Mouse (Mus musculus) stomach, embryonic 14.5 days (tissue): ENCODE measurements around the gene Supt5. TPM values are rescaled to one million over a fixed set of nuclear protein-coding genes. Genes with fewer than 3 reads are reported as not detected.
A peak's percentile ranks its signal among the peaks of the same experiment; 100 is the strongest.

Experiments
- ATAC-seq: fragments of 200-750 bp; cut with Nextera tagmentation; 2 replicates; pipeline ENCODE4 v1.8.0; 2017; ENCODE audit warnings: low read depth, moderate TSS enrichment; ENCODE audit not compliant: insufficient number of reproducible peaks, insufficient read depth, low FRiP score
- H3K27ac ChIP-seq: fragments of 300-500 bp; sonication (generic); 2 replicates; pipeline ENCODE4 v1.5.1; 2014; ENCODE audit warnings: mild to moderate bottlenecking, low read length, moderate library complexity, mixed read lengths
- H3K27me3 ChIP-seq: fragments of 300-500 bp; sonication (generic); 2 replicates; pipeline ENCODE4 v1.6.1; 2014; ENCODE audit warnings: low read length, control low read depth, mixed read lengths; ENCODE audit not compliant: control insufficient read depth, insufficient read depth
- H3K36me3 ChIP-seq: fragments of 300-500 bp; sonication (generic); 2 replicates; pipeline ENCODE4 v1.6.1; 2014; ENCODE audit warnings: mild to moderate bottlenecking, control low read depth, low read length, moderate library complexity, mixed read lengths; ENCODE audit not compliant: control insufficient read depth, insufficient read depth
- H3K4me1 ChIP-seq: fragments of 300-500 bp; sonication (generic); 2 replicates; pipeline ENCODE4 v1.6.1; 2014; ENCODE audit warnings: low read length, control low read depth, mixed read lengths; ENCODE audit not compliant: control insufficient read depth, insufficient read depth
- H3K4me2 ChIP-seq: fragments of 300-500 bp; sonication (generic); replicated peaks from 2 replicates; pipeline ENCODE4 v1.6.1; 2014; ENCODE audit warnings: low read depth, low read length, control low read depth
- H3K4me3 ChIP-seq: fragments of 300-500 bp; sonication (generic); 2 replicates; pipeline ENCODE4 v1.5.1; 2014; ENCODE audit warnings: low read depth, low read length, control low read depth
- H3K9ac ChIP-seq: fragments of 300-500 bp; sonication (generic); replicated peaks from 2 replicates; pipeline ENCODE4 v1.6.1; 2014; ENCODE audit warnings: low read depth, mild to moderate bottlenecking, control low read depth, low read length, moderate library complexity, mixed read lengths
- H3K9me3 ChIP-seq: fragments of 300-500 bp; sonication (generic); 2 replicates; pipeline ENCODE4 v1.6.1; 2016; ENCODE audit warnings: low read depth, low read length, control low read depth; ENCODE audit not compliant: control insufficient read depth
- WGBS: fragments of 180-500 bp; shearing (Covaris S2); extraction: QIAGEN DNeasy Blood & Tissue Kit; methylation state at CpG from one replicate; pipeline ENCODE4 v1.1.7; 2014; 5-methylcytosine and 5-hydroxymethylcytosine counted together
- polyA plus RNA-seq: library from polyadenylated mRNA; unstranded; fragments of >200 nt; fragmentation: Nextera tagmentation; extraction: Ambion mirVana; gene quantifications from 2 replicates; pipeline ENCODE4 v1.2.1, GENCODE M21; 2014

The Supt5 gene
- polyA plus RNA-seq, 1 experiment from 2014 or later: 71.7 TPM

- Histone ChIP-seq H3K4me3 (no peak overlapping the region), H3K4me1 (peaks cover 29% of the 10 kb centered on the region), H3K36me3 (peaks cover 13% of the 10 kb centered on the region; the same call in 1 of the 2 replicates), H3K27me3 (no peaks in the 10 kb centered on the region), H3K9ac (no peak overlapping the region), H3K27ac (peak overlapping the region; percentile 96), H3K9me3 (no peaks in the 10 kb centered on the region), H3K4me2 (peak overlapping the region; percentile 43; the same call in 1 of the 2 replicates)
- 53% methylated on average over 11 of the region's 11 CpGs for WGBS
- ATAC-seq: no peak
Observed at GRCm38 (mm10) chr7:28382981-28383396, 44.4 kb upstream of the Supt5 start.

DNA sequence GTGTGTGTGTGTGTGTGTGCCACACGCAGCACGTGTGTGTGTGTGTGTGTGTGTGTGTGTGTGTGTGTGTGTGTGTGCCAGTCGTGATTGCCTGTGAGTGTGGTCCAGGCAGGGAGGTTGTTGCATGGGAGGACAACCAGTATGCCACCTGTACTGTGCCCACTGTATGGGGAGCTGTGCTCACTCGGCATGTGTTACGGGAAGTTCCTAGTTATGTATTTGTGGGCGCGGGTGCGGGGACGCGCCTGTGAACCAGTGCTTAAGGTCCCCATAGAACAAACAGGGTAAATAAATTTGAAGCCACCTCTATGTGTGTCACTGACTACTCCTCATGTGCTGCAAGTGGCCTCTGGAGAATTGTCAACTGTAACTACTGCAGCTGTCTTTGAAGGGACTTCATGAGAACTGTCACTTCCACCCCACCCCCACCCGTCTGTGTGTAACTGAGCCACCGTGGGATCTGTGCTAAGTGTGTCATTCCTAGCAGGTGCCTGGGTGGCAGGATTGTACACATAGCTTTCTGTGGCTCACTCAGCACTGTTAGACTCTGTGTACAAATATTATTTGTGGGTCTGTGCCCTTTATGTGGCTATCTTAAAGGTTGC is 43.9 kb upstream of the Supt5 start:
- WGBS: 37% methylated on average over 11 of the region's 12 CpGs
- ATAC-seq: no peak
- Histone ChIP-seq H3K27ac (peak overlapping the region; percentile 96), H3K27me3 (no peaks in the 10 kb centered on the region), H3K36me3 (peaks cover 14% of the 10 kb centered on the region; the same call in 1 of the 2 replicates), H3K4me1 (peaks cover 35% of the 10 kb centered on the region), H3K9ac (no peak overlapping the region; the same call in 1 of the 2 replicates), H3K4me3 (peak overlapping the region; percentile 17; the same call in 1 of the 2 replicates), H3K4me2 (peak overlapping the region; percentile 43), H3K9me3 (no peaks in the 10 kb centered on the region)

DNA sequence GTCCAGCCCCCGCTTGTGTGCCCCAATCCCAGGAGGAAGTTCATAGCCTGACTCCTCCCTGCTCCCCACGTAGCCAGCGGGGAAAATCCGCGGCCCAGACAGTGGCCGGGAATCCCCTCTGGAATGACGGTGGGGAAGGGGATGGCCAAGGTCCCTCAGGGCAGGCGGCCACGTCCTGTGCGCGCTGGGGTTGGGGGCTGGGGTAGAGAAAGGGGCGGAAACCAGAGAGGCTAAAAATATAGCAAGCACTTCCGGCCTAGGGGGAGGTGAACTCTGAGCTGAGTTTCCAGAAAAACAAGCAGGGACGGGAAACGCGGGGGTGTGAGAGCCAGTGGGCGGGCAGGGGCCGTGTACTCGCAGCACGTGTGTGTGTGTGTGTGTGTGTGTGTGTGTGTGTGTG is 43.4 kb upstream of the Supt5 start:
- peak overlapping the region; percentile 10 for H3K9ac ChIP-seq
- H3K4me1 ChIP-seq: peaks cover 40% of the 10 kb centered on the region
- H3K9me3 ChIP-seq: no peaks in the 10 kb centered on the region
- peak overlapping the region; percentile 96 for H3K27ac ChIP-seq
- WGBS: 1% methylated on average over 20 of the region's 20 CpGs
- peak; percentile 68 for ATAC-seq
- peaks cover 13% of the 10 kb centered on the region; the same call in 1 of the 2 replicates for H3K36me3 ChIP-seq
- no peaks in the 10 kb centered on the region for H3K27me3 ChIP-seq
- H3K4me3 ChIP-seq: peak overlapping the region; percentile 17
- peak overlapping the region; percentile 43 for H3K4me2 ChIP-seq

DNA sequence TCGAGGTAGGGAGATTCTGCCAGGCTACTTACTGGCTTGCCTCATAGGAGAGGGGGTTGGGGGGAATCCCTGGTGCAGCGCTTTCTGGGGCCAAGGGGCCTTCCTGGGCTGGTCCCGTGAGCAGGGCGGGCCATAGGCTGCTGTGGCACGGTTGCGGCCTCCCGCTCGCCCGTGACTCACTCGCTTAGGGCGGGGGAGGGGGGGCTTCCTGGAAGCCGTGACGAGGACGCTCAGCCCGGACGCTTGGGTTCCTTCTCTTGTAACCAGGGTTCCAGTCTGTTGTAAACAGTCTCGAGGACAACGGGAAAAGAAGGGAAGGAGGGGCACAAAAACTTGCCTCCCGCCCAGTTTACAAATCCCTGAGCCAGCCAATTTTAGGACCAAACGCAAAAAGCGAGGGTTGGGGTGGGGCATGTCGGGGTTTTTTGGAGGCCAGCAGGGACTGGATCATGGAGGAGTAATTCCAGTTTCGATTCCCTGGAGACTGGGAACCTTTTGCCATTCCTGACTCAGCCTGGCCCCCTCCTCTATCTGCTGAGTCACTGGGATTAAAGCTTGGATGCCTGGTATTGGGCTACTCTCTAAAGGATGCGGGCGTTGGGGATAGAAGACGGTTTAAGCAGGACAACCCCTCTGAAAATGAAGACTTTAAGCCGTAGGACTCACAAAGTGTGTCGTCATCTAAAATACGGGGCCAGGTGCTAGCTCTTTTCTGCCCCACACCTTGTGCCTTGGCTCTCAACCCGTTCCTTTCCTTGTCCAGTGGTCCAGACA is 42.7 kb upstream of the Supt5 start:
- peak overlapping the region; percentile 38 for H3K9ac ChIP-seq
- peaks cover 11% of the 10 kb centered on the region; the same call in 1 of the 2 replicates for H3K36me3 ChIP-seq
- peaks cover 41% of the 10 kb centered on the region for H3K4me1 ChIP-seq
- ATAC-seq: peak; percentile 21; the same call in 1 of the 2 replicates
- H3K27me3 ChIP-seq: no peaks in the 10 kb centered on the region
- peak overlapping the region; percentile 17 for H3K4me3 ChIP-seq
- no peaks in the 10 kb centered on the region for H3K9me3 ChIP-seq
- peak overlapping the region; percentile 96 for H3K27ac ChIP-seq
- peak overlapping the region; percentile 43 for H3K4me2 ChIP-seq
- 3% methylated on average over 30 of the region's 30 CpGs for WGBS

- H3K4me1 ChIP-seq: peaks cover 41% of the 10 kb centered on the region
Observed at GRCm38 (mm10) chr7:28380237-28381016, 41.9 kb upstream of the Supt5 start, which contains the start of gene Zfp36. TSS of gene Zfp36 (minus strand) at chr7:28380253.

DNA sequence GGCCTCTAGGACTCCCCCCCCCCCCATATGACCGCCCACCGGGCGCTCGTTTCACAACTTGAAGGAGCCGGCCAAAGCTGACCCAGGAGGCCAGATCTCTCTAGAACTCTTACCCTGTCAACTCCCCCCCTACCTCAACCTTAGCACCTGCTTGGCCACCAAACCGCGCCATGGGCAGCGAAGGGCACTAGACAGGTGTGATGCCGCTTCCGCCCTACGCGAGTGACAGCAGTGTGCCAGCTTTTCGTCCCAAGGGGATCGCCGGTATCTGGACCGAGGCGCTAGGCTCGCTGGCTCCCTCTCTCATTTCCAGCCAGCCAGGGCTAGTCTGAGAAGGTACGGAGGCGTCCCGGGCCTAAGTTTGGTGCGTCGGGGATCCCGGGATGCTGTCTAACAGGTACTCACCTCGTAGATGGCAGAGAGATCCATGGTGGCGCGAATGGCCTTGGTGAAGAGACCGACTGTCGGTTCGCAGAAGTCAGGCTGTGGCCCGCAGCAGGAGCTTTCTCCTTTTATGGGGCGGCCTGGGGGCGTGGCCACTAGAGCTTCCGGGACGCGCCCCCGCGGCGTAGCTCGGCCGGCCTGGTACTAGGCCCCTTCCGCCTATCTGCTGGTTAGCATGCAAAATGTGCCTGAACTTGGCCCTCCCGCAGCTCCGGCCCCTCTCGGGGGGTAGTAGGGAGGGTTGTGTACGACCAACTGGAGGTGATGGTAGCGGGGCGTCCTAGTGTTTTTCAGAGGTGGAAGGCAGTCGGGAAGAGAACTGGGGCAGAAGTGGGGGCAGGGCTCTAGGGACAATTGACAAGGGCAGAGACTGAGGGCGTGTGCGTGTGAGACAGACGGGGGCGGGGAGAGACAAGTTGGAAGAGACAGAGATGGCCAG is 40.5 kb upstream of the Supt5 start:
- Histone ChIP-seq H3K27me3 (no peaks in the 10 kb centered on the region), H3K27ac (peak overlapping the region; percentile 96), H3K36me3 (peaks cover 7% of the 10 kb centered on the region; the same call in 1 of the 2 replicates), H3K4me3 (peak overlapping the region; percentile 84), H3K4me2 (peak overlapping the region; percentile 91), H3K9me3 (no peaks in the 10 kb centered on the region), H3K4me1 (peaks cover 45% of the 10 kb centered on the region), H3K9ac (peak overlapping the region; percentile 88)
- peak; percentile 43; the same call in 1 of the 2 replicates for ATAC-seq
- WGBS: 2% methylated on average over 53 of the region's 53 CpGs

More at GRCm38 (mm10) chr7:28380237-28381016, 41.9 kb upstream of the Supt5 start, which contains the start of gene Zfp36:
- Histone ChIP-seq H3K9me3 (no peaks in the 10 kb centered on the region), H3K27ac (peak within 1 kb of the TSS; percentile 96), H3K27me3 (no peaks in the 10 kb centered on the region), H3K4me2 (peak within 1 kb of the TSS; percentile 91), H3K4me3 (peak within 1 kb of the TSS; percentile 84), H3K36me3 (peaks cover 7% of the 10 kb centered on the region; the same call in 1 of the 2 replicates), H3K9ac (peak within 1 kb of the TSS; percentile 88)
- 41% methylated on average over 17 of the region's 17 CpGs for WGBS
- ATAC-seq: no peak

- Histone ChIP-seq H3K4me3 (peak overlapping the region; percentile 84), H3K4me2 (peak overlapping the region; percentile 91), H3K9me3 (no peaks in the 10 kb centered on the region), H3K27me3 (no peaks in the 10 kb centered on the region), H3K9ac (peak overlapping the region; percentile 88), H3K27ac (peak overlapping the region; percentile 96), H3K36me3 (peaks cover 7% of the 10 kb centered on the region; the same call in 1 of the 2 replicates), H3K4me1 (peaks cover 49% of the 10 kb centered on the region)
- ATAC-seq: no peak
- WGBS: 31% methylated on average over 32 of the region's 32 CpGs
Observed at GRCm38 (mm10) chr7:28378066-28378690, 39.6 kb upstream of the Supt5 start.
